Mouse (Mus musculus) midbrain, embryonic 16.5 days (tissue): ENCODE data around the gene Pkp3. TPM values are rescaled to one million over a fixed set of nuclear protein-coding genes. Genes with fewer than 3 reads are reported as not detected.

Experiments used
- ATAC-seq: fragments of 200-750 bp; cut with Nextera tagmentation; 2 replicates; pipeline ENCODE4 v1.8.0; 2017; ENCODE audit warnings: moderate TSS enrichment
- H3K27ac ChIP-seq: fragments of 300-500 bp; sonication (generic); 2 replicates; pipeline ENCODE4 v1.5.1; 2014; ENCODE audit warnings: mild to moderate bottlenecking, low read length, mixed read lengths
- H3K27me3 ChIP-seq: fragments of 300-500 bp; sonication (generic); 2 replicates; pipeline ENCODE4 v1.6.1; 2014; ENCODE audit warnings: low read depth, low read length, mixed read lengths; ENCODE audit not compliant: control insufficient read depth, insufficient read depth
- H3K36me3 ChIP-seq: fragments of 300-500 bp; sonication (generic); 2 replicates; pipeline ENCODE4 v1.6.1; 2014; ENCODE audit warnings: mild to moderate bottlenecking, low read length, moderate library complexity, mixed read lengths; ENCODE audit not compliant: control insufficient read depth, insufficient read depth
- H3K4me1 ChIP-seq: fragments of 300-500 bp; sonication (generic); 2 replicates; pipeline ENCODE4 v1.6.1; 2014; ENCODE audit warnings: mild to moderate bottlenecking, low read length, mixed read lengths; ENCODE audit not compliant: control insufficient read depth, insufficient read depth
- H3K4me2 ChIP-seq: fragments of 300-500 bp; sonication (generic); 2 replicates; pipeline ENCODE4 v1.6.1; 2014; ENCODE audit warnings: mild to moderate bottlenecking, low read length, mixed read lengths
- H3K4me3 ChIP-seq: fragments of 300-500 bp; sonication (generic); 2 replicates; pipeline ENCODE4 v1.5.1; 2014; ENCODE audit warnings: low read depth, mild to moderate bottlenecking, low read length, moderate library complexity, mixed read lengths
- H3K9ac ChIP-seq: fragments of 300-500 bp; sonication (generic); 2 replicates; pipeline ENCODE4 v1.6.1; 2014; ENCODE audit warnings: low read depth, low read length, mixed read lengths
- H3K9me3 ChIP-seq: fragments of 300-500 bp; sonication (generic); replicated peaks from 2 replicates; pipeline ENCODE4 v1.6.1; 2014; ENCODE audit warnings: mild to moderate bottlenecking, low read length, mixed read lengths; ENCODE audit not compliant: control insufficient read depth, poor library complexity, severe bottlenecking
- WGBS: fragments of 180-500 bp; shearing (Covaris S2); extraction: QIAGEN DNeasy Blood & Tissue Kit; methylation state at CpG from one replicate; pipeline ENCODE4 v1.1.7; 2014; 5-methylcytosine and 5-hydroxymethylcytosine counted together
- polyA plus RNA-seq: library from polyadenylated mRNA; unstranded; fragments of >200 nt; fragmentation: Nextera tagmentation; extraction: Ambion mirVana; gene quantifications from 2 replicates; pipeline ENCODE4 v1.2.1, GENCODE M21; 2015

Gene Pkp3
- polyA plus RNA-seq, 1 experiment from 2014 or later: 0.06 TPM

- ATAC-seq: no peak
- no peak overlapping the region for H3K4me3 ChIP-seq
- peaks cover 21% of the 10 kb centered on the region for H3K4me1 ChIP-seq
- H3K27ac ChIP-seq: no peak overlapping the region
- H3K36me3 ChIP-seq: peaks cover 40% of the 10 kb centered on the region
- 93% methylated on average over 3 of the region's 3 CpGs for WGBS
- no peaks in the 10 kb centered on the region for H3K27me3 ChIP-seq
- H3K4me2 ChIP-seq: no peak overlapping the region
- no peak overlapping the region for H3K9ac ChIP-seq
- no peaks in the 10 kb centered on the region for H3K9me3 ChIP-seq
Observed at GRCm38 (mm10) chr7:141063353-141063752, 14.7 kb upstream of the Pkp3 start.

- no peak overlapping the region for H3K9ac ChIP-seq
- no peak overlapping the region for H3K4me2 ChIP-seq
- H3K9me3 ChIP-seq: no peaks in the 10 kb centered on the region
- no peak for ATAC-seq
- no peak overlapping the region for H3K27ac ChIP-seq
- H3K4me1 ChIP-seq: peaks cover 21% of the 10 kb centered on the region
- no peak overlapping the region for H3K4me3 ChIP-seq
- no peaks in the 10 kb centered on the region for H3K27me3 ChIP-seq
- WGBS: 88% methylated on average over 7 of the region's 7 CpGs
- H3K36me3 ChIP-seq: peaks cover 42% of the 10 kb centered on the region
Observed at GRCm38 (mm10) chr7:141064175-141064574, 13.8 kb upstream of the Pkp3 start.

GRCm38 (mm10) chr7:141064576-141064975, 13.4 kb upstream of the Pkp3 start:
- no peak overlapping the region for H3K4me2 ChIP-seq

GRCm38 (mm10) chr7:141068351-141068750, 9.7 kb upstream of the Pkp3 start:
- WGBS: 78% methylated on average over 19 of the region's 19 CpGs

More at GRCm38 (mm10) chr7:141064576-141064975, 13.4 kb upstream of the Pkp3 start:
- WGBS: 93% methylated on average over 7 of the region's 7 CpGs
- Histone ChIP-seq H3K4me3 (no peak overlapping the region), H3K27ac (no peak overlapping the region), H3K4me1 (peaks cover 20% of the 10 kb centered on the region), H3K9me3 (no peaks in the 10 kb centered on the region), H3K9ac (no peak overlapping the region), H3K36me3 (peaks cover 42% of the 10 kb centered on the region), H3K27me3 (no peaks in the 10 kb centered on the region)
- no peak for ATAC-seq

GRCm38 (mm10) chr7:141070058-141070862, 7.8 kb upstream of the Pkp3 start:
- 1% methylated on average over 51 of the region's 51 CpGs for WGBS
- Histone ChIP-seq H3K4me2 (peak overlapping the region; percentile 77), H3K4me3 (peak overlapping the region; percentile 41), H3K4me1 (peaks cover 21% of the 10 kb centered on the region; the same call in 1 of the 2 replicates), H3K9me3 (no peaks in the 10 kb centered on the region), H3K27me3 (no peaks in the 10 kb centered on the region), H3K36me3 (peaks cover 26% of the 10 kb centered on the region), H3K27ac (peak overlapping the region; percentile 93), H3K9ac (peak overlapping the region; percentile 76)
- ATAC-seq: peak; percentile 75

More at GRCm38 (mm10) chr7:141068351-141068750, 9.7 kb upstream of the Pkp3 start:
- no peaks in the 10 kb centered on the region for H3K9me3 ChIP-seq
- no peak overlapping the region for H3K9ac ChIP-seq
- peaks cover 21% of the 10 kb centered on the region; the same call in 1 of the 2 replicates for H3K4me1 ChIP-seq
- peaks cover 42% of the 10 kb centered on the region for H3K36me3 ChIP-seq
- H3K4me3 ChIP-seq: no peak overlapping the region
- no peak overlapping the region for H3K4me2 ChIP-seq
- no peak overlapping the region for H3K27ac ChIP-seq
- no peak for ATAC-seq
- H3K27me3 ChIP-seq: no peaks in the 10 kb centered on the region

GRCm38 (mm10) chr7:141072017-141072745, 5.8 kb upstream of the Pkp3 start:
- WGBS: 46% methylated on average over 23 of the region's 23 CpGs
- H3K4me1 ChIP-seq: peaks cover 21% of the 10 kb centered on the region; the same call in 1 of the 2 replicates
- no peak overlapping the region for H3K27ac ChIP-seq
- ATAC-seq: no peak
- H3K9me3 ChIP-seq: no peaks in the 10 kb centered on the region
- no peaks in the 10 kb centered on the region for H3K27me3 ChIP-seq
- peaks cover 13% of the 10 kb centered on the region for H3K36me3 ChIP-seq
- H3K9ac ChIP-seq: no peak overlapping the region
- H3K4me2 ChIP-seq: no peak overlapping the region; the same call in 1 of the 2 replicates
- H3K4me3 ChIP-seq: no peak overlapping the region

- Histone ChIP-seq H3K4me1 (peaks cover 21% of the 10 kb centered on the region; the same call in 1 of the 2 replicates), H3K9ac (no peak overlapping the region), H3K36me3 (no peaks in the 10 kb centered on the region), H3K4me3 (no peak overlapping the region), H3K27ac (no peak overlapping the region), H3K9me3 (no peaks in the 10 kb centered on the region), H3K27me3 (no peaks in the 10 kb centered on the region), H3K4me2 (no peak overlapping the region)
- no peak for ATAC-seq
- 86% methylated on average over 4 of the region's 4 CpGs for WGBS
Observed at GRCm38 (mm10) chr7:141073782-141074181, 4.2 kb upstream of the Pkp3 start.

- ATAC-seq: no peak
- 81% methylated on average over 4 of the region's 4 CpGs for WGBS
- Histone ChIP-seq H3K4me2 (no peak overlapping the region), H3K27ac (no peak overlapping the region), H3K9ac (no peak overlapping the region), H3K4me3 (no peak overlapping the region), H3K4me1 (no peaks in the 10 kb centered on the region), H3K9me3 (no peaks in the 10 kb centered on the region), H3K36me3 (no peaks in the 10 kb centered on the region), H3K27me3 (no peaks in the 10 kb centered on the region)
Observed at GRCm38 (mm10) chr7:141078876-141079275, 858 bp downstream of the Pkp3 start.
